Mouse (Mus musculus) cerebellum, postnatal 4 days (tissue): Measurements from ENCODE around the gene Thop1.
"Not testable (repeated sequence)": the region's sequence is repeated elsewhere in the genome, so short reads cannot be mapped to it uniquely, and the experiment has no call there.

Source experiments
- DNase-seq, 2 experiments: peaks; one replicate each; pipeline ENCODE4 v3.0.0; 2022; ENCODE audit warnings: low spot score in 2 of 2, mixed read lengths in 1 of 2

Gene Thop1

DNA sequence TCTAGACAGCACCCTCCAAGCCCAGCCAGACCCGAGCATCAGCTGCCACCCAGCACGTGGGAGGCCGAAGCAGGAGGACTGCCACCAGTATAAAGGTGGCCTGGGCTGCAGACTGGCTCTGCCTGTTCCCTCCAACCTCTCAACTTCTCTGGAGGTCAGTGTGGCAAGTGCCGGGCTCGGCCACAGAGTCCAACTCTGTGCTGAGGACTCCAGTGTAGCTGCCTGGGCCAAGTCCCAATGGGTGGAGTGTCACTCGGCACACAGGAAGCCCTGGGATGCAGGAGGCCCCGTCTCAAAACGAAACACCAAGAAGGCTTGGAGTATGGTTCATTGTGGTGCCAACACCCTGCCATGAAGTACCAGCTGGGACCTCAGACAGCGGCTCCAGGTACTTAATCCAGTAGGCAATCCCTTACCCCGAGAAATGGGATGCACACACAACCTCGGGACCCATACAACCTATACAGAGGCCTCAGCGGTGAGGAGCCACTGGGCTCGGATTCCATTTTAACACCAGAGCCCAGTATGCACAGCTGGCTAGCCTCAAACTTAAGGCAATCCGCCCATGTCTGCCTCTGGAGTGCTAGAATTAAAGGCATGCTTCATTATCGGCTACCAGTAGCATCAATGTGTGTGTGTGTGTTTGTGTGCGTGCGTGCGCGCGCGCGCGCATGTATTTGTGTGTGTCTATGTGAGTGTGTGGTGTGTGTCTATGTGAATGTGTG is 12.3 kb upstream of the Thop1 start:
- no peak for DNase-seq

- no peak for DNase-seq
These were observed 10.9 kb upstream of the Thop1 start for GRCm38 (mm10) chr10:81058896-81059295.

GRCm38 (mm10) chr10:81059603-81060543 is 10.0 kb upstream of the Thop1 start, which contains the start of gene Sgta:
Sgta (minus strand) TSS chr10:81060181.
- DNase-seq = peak; percentile 96 to 98

DNA sequence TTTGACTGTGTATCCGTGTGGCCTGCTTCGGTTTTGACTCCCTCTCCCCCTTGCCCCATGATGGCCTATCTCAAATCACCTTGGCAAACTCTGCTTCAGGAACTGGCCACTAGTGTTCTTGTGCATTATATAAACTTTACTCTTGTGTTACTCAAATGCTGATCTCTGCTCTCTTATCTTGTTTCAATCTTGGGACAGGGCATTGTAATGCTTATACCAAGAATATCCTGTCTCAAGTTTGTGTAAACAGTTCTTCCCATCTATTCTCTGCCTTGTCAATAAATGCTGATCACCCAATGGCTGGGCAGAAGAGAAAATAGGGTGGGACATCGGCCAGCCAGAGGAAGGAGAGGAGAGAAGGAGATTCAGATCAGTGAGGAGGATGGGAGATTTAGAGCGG is 7.1 kb upstream of the Thop1 start:
- no peak for DNase-seq

GRCm38 (mm10) chr10:81064519-81064918 is 5.3 kb upstream of the Thop1 start:
- not testable (repeated sequence) for DNase-seq

- no peak for DNase-seq
These were observed 1.1 kb upstream of the Thop1 start for GRCm38 (mm10) chr10:81068706-81069105.

- no peak for DNase-seq
These were observed 2.5 kb downstream of the Thop1 start for GRCm38 (mm10) chr10:81072290-81072689.

GRCm38 (mm10) chr10:81073464-81073863 is 3.6 kb downstream of the Thop1 start:
- DNase-seq = no peak

DNA sequence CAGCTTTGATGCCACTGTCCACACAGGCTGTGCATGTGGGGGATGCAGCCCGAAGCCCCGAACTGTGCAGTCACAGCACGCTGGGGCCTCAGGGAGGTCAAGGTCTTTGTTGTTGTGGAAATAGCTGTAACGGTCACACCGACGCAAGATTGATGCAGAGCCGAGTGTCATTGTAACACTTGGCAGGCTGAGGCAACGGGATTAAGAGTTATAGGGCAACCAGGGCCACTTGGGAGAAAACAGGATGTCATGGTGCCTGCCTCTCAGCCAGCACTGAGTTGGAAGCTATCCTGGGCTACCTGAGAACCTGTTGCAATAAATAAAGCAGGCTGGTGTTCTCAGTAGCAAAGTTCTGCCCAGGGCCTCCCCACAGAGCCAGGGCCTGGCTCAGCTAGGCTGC is 5.9 kb downstream of the Thop1 start:
- DNase-seq = no peak

GRCm38 (mm10) chr10:81076356-81076755 is 6.5 kb downstream of the Thop1 start:
- DNase-seq = no peak

DNA sequence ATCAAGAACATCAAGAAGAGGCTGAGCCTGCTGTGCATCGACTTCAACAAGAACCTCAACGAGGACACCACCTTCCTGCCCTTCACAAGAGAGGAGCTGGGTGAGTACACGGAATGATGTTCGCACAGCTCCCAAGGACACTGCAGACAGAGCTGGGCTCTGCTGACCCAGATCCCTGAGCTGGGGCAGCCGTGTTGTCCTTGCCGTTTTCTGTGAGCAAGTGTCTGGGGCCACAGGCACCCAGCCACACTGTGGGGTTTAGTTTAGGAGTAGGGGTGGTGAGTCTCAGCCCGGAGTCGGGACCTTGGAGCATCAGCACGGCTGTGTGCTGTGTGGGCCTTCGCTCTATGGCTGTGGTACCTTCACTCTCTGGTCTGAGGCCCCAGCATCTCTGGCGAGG is 8.1 kb downstream of the Thop1 start:
- DNase-seq = no peak

GRCm38 (mm10) chr10:81080008-81080655 is 10.3 kb downstream of the Thop1 start:
- DNase-seq = no peak

GRCm38 (mm10) chr10:81082168-81082960 is 12.5 kb downstream of the Thop1 start:
- DNase-seq = peak in 1 of 2 experiments; percentile 74

DNA sequence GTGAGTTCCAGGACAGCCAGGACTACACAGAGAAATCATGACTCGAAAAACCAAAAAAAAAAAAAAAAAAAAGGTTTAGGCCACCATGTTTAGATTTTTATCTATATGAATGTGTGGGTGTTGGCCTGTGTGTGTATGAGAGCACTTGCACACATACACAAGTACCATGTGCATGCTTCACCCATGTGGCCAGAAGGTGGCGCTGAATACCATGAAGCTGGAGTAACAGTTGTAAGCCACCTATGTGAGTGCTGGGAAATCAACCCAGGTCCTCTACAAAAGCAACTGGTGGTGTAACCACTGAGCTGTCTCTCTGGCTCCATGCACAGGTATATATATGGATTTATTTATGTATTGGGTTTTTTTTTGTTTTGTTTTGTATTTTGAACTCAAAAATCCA is 17.2 kb downstream of the Thop1 start:
- DNase-seq = no peak

GRCm38 (mm10) chr10:81089216-81089615 is 19.4 kb downstream of the Thop1 start:
- DNase-seq = peak in 1 of 2 experiments; percentile 64

GRCm38 (mm10) chr10:81090621-81091020 is 20.8 kb downstream of the Thop1 start:
- DNase-seq = no peak

DNA sequence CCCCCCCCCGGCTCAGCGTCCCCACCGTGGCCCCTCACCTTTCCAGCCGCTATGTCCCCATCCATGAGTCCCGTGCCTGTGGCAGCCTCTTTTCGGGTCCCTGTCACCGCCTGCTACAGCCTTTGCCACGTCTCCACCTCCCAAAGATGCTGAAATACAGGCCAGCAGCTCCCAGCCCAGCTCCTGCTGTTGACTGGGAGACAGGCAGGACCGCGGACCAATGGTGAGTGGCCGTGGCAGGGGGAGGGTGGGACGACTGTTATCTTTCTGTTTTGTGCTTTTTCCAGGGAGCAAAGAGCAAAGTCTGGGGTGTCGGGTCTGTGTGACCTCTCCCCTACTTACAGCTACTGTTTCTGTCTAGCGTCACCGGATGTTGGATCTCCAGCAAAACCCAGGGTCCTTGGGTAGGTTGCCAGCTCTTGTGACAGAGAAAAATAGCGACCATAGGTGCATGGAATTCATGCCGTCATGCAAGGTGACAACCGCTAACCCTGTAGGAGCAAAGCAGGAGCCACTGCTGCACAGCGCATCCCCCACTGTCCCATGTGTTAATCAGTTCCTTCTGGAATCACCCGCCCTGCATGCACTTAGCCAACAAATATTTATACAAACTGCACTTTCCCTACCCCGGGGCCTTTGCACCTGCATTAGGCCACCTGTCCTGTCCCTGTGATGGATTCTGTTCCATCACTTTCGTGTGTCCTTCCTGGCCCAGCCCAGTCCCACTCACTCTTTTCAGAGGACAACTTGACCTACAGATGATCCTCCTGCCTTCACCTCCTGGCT is 22.8 kb downstream of the Thop1 start:
- peak in 1 of 2 experiments; percentile 32 for DNase-seq

DNA sequence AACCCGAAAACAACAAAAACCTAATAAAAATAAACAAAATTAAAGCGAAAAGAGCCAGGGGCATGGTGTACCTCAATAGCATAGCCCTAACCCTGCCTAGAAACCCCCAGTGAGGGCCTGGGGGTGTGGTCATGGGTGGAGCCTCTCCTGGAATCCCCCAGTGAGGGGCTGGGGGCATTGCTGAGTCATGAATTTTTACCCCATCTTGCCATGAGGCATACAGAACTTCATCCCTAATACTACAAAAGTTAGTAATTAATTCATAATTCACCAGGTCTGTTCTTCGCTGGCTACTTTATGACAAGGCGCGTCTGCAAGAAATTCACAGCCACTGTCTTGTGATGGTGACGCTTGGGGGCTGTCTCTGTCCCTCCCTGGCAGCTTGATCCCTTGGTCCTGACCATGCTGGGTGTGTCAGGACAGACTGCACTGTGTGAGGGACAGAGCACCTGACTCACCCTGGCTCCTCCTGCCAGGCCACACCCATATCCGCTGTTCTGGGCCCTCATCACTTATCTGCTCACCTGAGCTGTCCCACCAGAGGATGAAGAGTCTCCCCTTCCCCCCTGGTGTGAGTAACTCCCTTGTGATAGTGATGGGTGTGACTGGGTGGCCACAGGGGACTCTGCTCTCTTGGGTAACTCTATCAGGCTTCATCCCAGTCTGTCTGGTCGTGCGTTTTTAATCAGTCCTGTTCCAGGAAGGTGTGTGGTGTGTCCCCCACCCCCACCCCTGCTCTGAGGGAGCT is 25.3 kb downstream of the Thop1 start:
- DNase-seq = no peak

DNA sequence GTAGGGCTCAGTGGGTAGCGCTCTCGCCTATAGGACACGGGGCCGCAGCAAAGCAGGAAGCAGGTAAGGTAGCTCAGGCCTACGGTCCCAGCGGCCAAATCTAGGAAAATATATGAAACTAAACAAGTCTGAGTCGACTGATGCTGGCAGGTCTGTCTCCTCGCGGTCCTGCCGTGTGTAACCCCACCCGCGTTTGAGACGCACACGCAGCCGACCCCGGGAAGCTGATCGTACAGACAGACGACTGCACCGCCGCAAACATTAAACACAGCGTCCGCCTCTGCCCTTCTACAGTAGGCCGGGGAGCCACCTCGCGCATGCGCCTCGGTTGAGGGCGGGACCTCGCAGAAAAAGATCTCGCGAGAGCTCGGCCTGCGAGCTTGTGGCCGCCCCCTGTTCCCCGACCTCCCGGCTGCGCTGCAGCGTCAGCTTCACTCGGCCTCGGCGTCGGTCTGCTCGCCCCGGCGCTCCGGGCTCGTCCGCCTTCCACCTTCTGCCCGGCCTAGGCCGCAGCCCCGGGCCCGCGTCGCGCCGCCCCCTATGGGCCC is 35.8 kb downstream of the Thop1 start, which contains the start of gene Map2k2:
Gene Map2k2 (plus strand): TSS at position 351 of the 548 bp plus-strand sequence.
- peak; percentile 93 to 96 for DNase-seq
